Mouse (Mus musculus) MEL (cell line): ENCODE results near the gene Mcpt8.

Experiments used
- CTCF ChIP-seq, 3 experiments: IDR thresholded peaks in 2 of 3; conservative IDR thresholded peaks in 1 of 3; 2 replicates each; pipeline ENCODE4 v1.5.1; 2011 to 2012; ENCODE audit warnings: low read length in 3 of 3, low read depth in 2 of 3, mild to moderate bottlenecking in 2 of 3, improper control_type of control experiment in 1 of 3, inconsistent platforms in 1 of 3, mixed read lengths in 1 of 3, moderate library complexity in 1 of 3; ENCODE audit not compliant: control insufficient read depth in 1 of 3, insufficient read depth in 1 of 3, poor library complexity in 1 of 3, severe bottlenecking in 1 of 3
- E2F4 ChIP-seq: IDR thresholded peaks from 2 replicates; pipeline ENCODE4 v1.6.1; 2011; ENCODE audit warnings: low read depth, low read length, improper control_type of control experiment, borderline replicate concordance
- ETS1 ChIP-seq: IDR thresholded peaks from 2 replicates; pipeline ENCODE4 v1.6.1; 2012; ENCODE audit warnings: low read depth, mild to moderate bottlenecking, inconsistent platforms, low read length, improper control_type of control experiment, moderate library complexity
- GATA1 ChIP-seq: IDR thresholded peaks from 2 replicates; pipeline ENCODE4 v1.6.1; 2011; ENCODE audit warnings: low read depth, low read length, improper control_type of control experiment
- MAFK ChIP-seq: IDR thresholded peaks from 2 replicates; pipeline ENCODE4 v1.6.1; 2011; ENCODE audit warnings: low read depth, mild to moderate bottlenecking, low read length, improper control_type of control experiment, borderline replicate concordance
- POLR2A ChIP-seq, 2 experiments: IDR thresholded peaks; 2 replicates each; pipeline ENCODE4 v1.6.1; 2011 to 2012; ENCODE audit warnings: low read length in 2 of 2, mild to moderate bottlenecking in 2 of 2, control low read depth in 1 of 2, improper control_type of control experiment in 1 of 2, low read depth in 1 of 2, moderate library complexity in 1 of 2; ENCODE audit not compliant: control insufficient read depth in 1 of 2, insufficient read depth in 1 of 2, poor library complexity in 1 of 2
- RCOR1 ChIP-seq: IDR thresholded peaks from 2 replicates; pipeline ENCODE4 v1.6.1; 2012; ENCODE audit warnings: low read depth, mild to moderate bottlenecking, inconsistent platforms, low read length, improper control_type of control experiment
- USF1 ChIP-seq: IDR thresholded peaks from 2 replicates; pipeline ENCODE4 v1.6.1; 2014; ENCODE audit warnings: low read depth, mild to moderate bottlenecking, inconsistent platforms, low read length, improper control_type of control experiment, moderate library complexity

DNA sequence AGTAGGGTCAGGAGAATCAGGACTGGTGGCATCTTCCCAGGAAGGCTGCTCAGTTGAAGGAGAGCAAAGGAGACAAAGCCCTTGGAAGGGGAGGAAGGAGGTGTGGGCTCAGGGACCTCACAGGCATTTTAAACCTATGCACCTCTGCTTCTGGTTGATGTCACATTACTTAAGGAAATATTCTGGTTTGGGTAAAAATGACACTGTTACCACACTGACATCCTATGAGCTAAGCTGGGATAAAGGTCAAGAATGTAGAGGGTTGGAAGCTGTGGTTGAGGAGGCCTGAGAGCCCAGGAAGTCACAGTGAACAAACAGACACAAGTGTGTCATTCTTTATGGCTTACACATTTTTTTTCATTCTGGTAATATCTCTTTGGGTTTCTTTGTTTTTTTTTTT lies 35.5 kb upstream of the Mcpt8 start, which contains the start of gene Gzme:
- TF ChIP-seq CTCF (IDR thresholded peaks at IDR 0.05 in 2 of 3, conservative IDR thresholded peaks at IDR 0.05 in 1 of 3; ENCODE audit: control insufficient read depth in 1 of 3, insufficient read depth in 1 of 3, low read depth in 2 of 3, low read length in 3 of 3, poor library complexity in 1 of 3, severe bottlenecking in 1 of 3) (no peak), USF1 (no peak), POLR2A (IDR thresholded peaks at IDR 0.05; ENCODE audit: control insufficient read depth in 1 of 2, insufficient read depth in 1 of 2, low read depth in 1 of 2, low read length in 2 of 2, poor library complexity in 1 of 2) (no peak), E2F4 (no peak), RCOR1 (no peak), ETS1 (no peak), MAFK (no peak), GATA1 (no peak)
